Mouse (Mus musculus) megakaryocyte, embryonic 14.5 days (primary cell): Measurements from ENCODE around the gene Olfr1375. TPM values are rescaled to one million over a fixed set of nuclear protein-coding genes. Genes with fewer than 3 reads are reported as not detected.

ENCODE experiments used
- H3K27me3 ChIP-seq: replicated peaks from 2 replicates; pipeline ENCODE3; 2012; ENCODE audit warnings: inconsistent platforms
- H3K36me3 ChIP-seq: replicated peaks from 2 replicates; pipeline ENCODE3; 2012; ENCODE audit warnings: low read length, inconsistent platforms, mixed read lengths
- H3K4me1 ChIP-seq: 2 replicates; pipeline ENCODE4 v1.6.1; 2012; ENCODE audit warnings: inconsistent platforms
- H3K4me3 ChIP-seq: replicated peaks from 2 replicates; pipeline ENCODE3; 2012; ENCODE audit warnings: moderate library complexity, mild to moderate bottlenecking, inconsistent platforms
- H3K9me3 ChIP-seq: 2 replicates; pipeline ENCODE4 v1.6.1; 2012; ENCODE audit warnings: inconsistent platforms
- FLI1 ChIP-seq: IDR thresholded peaks from 2 replicates; pipeline ENCODE4 v1.6.1; 2012; ENCODE audit warnings: low read length, inconsistent platforms, mixed read lengths
- GATA1 ChIP-seq: IDR thresholded peaks from 3 replicates; pipeline ENCODE4 v1.6.1; 2012; ENCODE audit warnings: mixed read lengths, low read length, inconsistent platforms, borderline replicate concordance
- polyA plus RNA-seq: library from polyadenylated mRNA; stranded (reverse); fragments of >175 nt; gene quantifications from 2 replicates; pipeline ENCODE4 v1.2.3, GENCODE M21; 2012; ENCODE audit warnings: low replicate concordance; ENCODE audit not compliant: insufficient read depth

Olfr1375 gene
- polyA plus RNA-seq, 1 experiment = not detected

DNA sequence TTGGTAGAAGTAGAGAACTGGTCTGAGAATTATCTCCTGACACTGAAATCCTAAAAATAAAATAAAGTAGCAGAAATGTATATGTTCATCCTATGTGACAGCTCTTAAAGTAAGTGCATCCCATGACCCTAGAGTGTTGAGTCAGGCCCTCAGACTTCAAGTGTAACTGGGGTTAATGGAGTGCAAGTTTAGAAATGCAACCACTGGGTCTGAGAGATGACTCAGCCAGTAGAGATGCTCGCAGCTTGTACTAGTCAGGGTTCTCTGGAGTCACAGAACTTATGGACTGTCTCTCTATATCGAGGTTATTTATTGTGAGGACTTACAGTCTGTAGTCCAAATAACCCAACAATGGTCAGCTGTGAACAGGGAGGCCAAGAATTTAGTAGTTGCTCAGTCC, 3.8 kb downstream of the Olfr1375 start:
- Histone ChIP-seq H3K9me3 (peaks cover 7% of the 10 kb centered on the region; the same call in 1 of the 2 replicates), H3K4me3 (no peak overlapping the region), H3K27me3 (no peaks in the 10 kb centered on the region), H3K36me3 (no peaks in the 10 kb centered on the region), H3K4me1 (no peaks in the 10 kb centered on the region)
- TF ChIP-seq FLI1 (no peak), GATA1 (no peak)

DNA sequence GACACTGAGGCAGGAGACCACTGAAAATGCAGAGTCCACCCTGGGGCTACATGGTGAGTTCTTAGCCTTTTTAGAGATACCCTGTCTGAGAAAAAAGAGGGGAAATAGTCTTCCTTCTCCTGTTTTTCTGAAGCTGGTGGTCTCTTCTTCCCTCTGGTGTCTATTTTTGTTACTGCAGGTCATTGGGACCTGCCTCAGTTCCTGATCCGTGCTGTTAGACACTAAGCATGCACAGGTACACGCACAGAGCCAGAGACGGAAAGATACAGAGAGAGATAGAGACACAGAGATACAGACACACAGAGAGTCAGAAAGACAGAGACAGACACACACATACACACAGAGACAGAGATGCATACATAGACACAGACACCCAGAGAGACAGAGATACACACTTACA, 5.3 kb downstream of the Olfr1375 start:
- H3K36me3 ChIP-seq = no peaks in the 10 kb centered on the region
- H3K4me1 ChIP-seq = no peaks in the 10 kb centered on the region
- TF ChIP-seq GATA1 (no peak), FLI1 (no peak)
- H3K27me3 ChIP-seq = peaks cover under 1% of the 10 kb centered on the region
- no peak overlapping the region for H3K4me3 ChIP-seq
- peaks cover 3% of the 10 kb centered on the region; the same call in 1 of the 2 replicates for H3K9me3 ChIP-seq

DNA sequence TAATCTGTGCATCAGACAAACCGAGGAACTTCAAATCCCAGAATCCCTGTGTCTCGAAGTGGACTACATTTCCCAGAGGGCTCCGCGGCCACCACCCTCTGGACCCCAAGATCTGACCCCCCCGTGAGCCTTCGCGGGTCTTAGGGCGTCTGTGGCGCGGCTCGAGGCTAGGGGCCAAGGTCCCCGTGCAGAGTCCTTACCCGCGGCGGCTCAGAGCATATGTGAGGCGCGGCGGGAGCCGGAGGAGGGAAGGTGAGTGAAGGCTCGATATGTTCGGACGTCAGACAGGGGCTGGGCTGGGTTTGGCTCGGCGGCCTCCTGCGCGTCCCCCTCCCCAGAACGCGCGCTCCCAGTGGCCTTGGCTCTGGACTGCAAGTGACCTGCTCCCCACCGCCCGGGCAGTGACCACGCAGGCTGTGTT, 11.3 kb downstream of the Olfr1375 start, which contains the start of gene Zfp354a:
Gene Zfp354a (plus strand): TSS at position 107 of the 421 bp plus-strand sequence.
- peaks cover 6% of the 10 kb centered on the region; the same call in 1 of the 2 replicates for H3K4me1 ChIP-seq
- TF ChIP-seq FLI1 = no peak
- no peak for TF ChIP-seq GATA1
- peaks cover 15% of the 10 kb centered on the region for H3K27me3 ChIP-seq
- no peaks in the 10 kb centered on the region for H3K9me3 ChIP-seq
- no peaks in the 10 kb centered on the region for H3K36me3 ChIP-seq
- peak within 1 kb of the TSS; percentile 87 for H3K4me3 ChIP-seq

DNA sequence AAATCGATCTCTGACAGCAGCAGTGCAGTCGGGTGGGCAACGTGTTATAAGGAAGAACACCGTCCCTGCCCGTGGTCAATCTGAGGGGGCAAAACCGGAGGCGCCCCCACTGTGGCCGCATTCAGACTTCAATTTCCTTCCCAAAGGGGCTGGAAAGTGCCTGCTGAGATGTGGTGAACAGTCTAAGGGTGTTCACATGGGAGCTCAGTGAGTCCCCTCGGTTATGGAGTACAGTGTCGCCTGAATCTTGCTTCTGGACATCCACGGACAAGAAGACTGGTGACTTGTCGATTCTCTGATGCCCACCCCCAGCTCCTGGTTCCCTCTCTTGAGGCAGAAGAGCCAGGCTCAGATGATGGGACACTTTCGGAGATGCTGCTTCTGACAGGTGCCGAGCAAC, 11.7 kb downstream of the Olfr1375 start:
- no peaks in the 10 kb centered on the region for H3K9me3 ChIP-seq
- TF ChIP-seq GATA1 (no peak), FLI1 (no peak)
- H3K27me3 ChIP-seq = peaks cover 15% of the 10 kb centered on the region
- no peaks in the 10 kb centered on the region for H3K36me3 ChIP-seq
- peaks cover 6% of the 10 kb centered on the region; the same call in 1 of the 2 replicates for H3K4me1 ChIP-seq
- peak overlapping the region; percentile 87 for H3K4me3 ChIP-seq

DNA sequence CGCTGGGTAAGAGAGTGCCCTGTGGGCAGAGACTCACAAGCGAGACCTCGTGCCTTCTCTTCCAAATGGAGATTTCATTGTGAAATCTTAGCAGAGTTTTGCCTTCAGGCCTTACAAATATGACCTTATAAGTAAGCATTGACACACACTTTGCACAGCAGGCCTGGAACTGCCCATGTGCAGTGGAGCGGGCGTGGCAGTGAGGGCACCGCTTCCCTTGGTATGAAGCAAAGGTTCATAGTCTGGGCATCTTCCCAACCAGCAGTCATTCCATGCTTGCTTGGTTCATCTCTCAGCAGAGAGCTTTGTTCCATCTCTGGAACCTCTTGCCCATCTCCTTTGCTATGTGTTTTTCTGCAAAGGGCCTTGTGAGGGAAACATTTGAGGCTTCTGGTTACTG, 13.1 kb downstream of the Olfr1375 start:
- Histone ChIP-seq H3K9me3 (no peaks in the 10 kb centered on the region), H3K27me3 (peaks cover 15% of the 10 kb centered on the region), H3K4me3 (no peak overlapping the region), H3K36me3 (no peaks in the 10 kb centered on the region), H3K4me1 (peaks cover 6% of the 10 kb centered on the region; the same call in 1 of the 2 replicates)
- TF ChIP-seq GATA1 = no peak
- no peak for TF ChIP-seq FLI1

DNA sequence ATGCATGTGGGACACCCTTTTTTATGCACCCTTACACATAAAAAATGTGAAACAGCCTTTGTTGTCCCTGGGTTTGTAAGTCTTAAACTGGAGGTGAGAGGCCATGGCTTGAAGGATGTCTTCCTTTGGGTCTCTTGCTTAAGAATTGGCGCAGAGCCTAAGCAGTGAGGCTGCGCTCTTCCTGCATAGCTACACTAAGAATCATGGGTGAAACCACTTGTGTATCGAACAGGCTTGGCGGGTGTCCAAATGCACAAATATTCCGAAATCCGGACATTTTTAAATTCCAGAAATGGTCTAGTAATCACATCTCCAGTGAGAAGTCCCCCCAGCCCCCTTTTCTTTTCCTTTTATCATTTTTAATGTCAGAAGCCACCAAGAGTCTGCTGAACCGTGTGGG, 15.4 kb downstream of the Olfr1375 start:
- TF ChIP-seq GATA1 (no peak), FLI1 (no peak)
- H3K4me1 ChIP-seq = peaks cover 6% of the 10 kb centered on the region; the same call in 1 of the 2 replicates
- no peaks in the 10 kb centered on the region for H3K36me3 ChIP-seq
- H3K27me3 ChIP-seq = peaks cover 14% of the 10 kb centered on the region
- no peak overlapping the region for H3K4me3 ChIP-seq
- no peaks in the 10 kb centered on the region for H3K9me3 ChIP-seq

DNA sequence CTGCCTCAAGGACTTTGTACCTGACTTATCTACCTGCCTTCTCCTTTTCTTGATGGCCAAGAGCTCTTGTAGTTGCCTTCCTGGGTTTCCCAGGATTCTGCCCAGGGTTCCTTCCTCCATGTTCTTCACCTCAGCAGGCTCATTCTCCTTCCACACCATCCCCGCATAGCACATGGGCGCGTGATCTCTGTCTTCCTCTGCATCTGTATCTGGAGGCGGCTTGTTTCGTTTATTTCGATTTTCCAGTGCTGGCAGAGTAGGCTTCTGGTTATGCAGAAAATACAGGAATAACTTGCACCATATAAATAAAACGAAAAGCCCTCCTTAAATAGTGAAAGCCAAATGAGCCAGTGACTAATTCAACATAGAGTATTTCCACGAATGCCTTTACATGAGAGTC, 15.9 kb downstream of the Olfr1375 start:
- no peaks in the 10 kb centered on the region for H3K9me3 ChIP-seq
- H3K36me3 ChIP-seq = no peaks in the 10 kb centered on the region
- no peak for TF ChIP-seq FLI1
- TF ChIP-seq GATA1 = no peak
- peaks cover 13% of the 10 kb centered on the region for H3K27me3 ChIP-seq
- peaks cover 6% of the 10 kb centered on the region; the same call in 1 of the 2 replicates for H3K4me1 ChIP-seq
- H3K4me3 ChIP-seq = no peak overlapping the region

DNA sequence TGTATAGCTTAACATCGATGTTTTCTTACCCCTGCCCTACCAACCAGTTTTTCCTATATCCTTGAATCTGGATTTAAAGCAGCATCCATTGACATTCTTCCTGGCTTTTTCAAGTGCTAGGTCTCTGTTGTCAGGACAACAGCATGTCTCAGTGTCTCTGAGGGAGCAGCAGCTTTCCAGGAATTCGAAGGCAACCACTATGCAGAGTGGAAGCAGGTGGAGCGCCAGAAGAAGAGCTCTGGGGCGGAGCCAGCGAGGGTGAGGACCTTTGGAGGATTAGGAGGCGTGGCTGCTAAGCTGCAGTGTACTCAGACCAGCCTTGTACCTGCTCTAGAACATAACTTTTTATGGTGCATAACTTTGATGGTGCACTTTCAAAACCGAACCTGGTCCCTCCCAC, 36.6 kb downstream of the Olfr1375 start:
- Histone ChIP-seq H3K4me3 (no peak overlapping the region), H3K4me1 (no peaks in the 10 kb centered on the region), H3K36me3 (no peaks in the 10 kb centered on the region), H3K9me3 (0 out of 2 replicates have a peak, but pooled peaks cover 6% of the 10 kb centered on the region), H3K27me3 (peaks cover 1% of the 10 kb centered on the region)
- no peak for TF ChIP-seq FLI1
- TF ChIP-seq GATA1 = no peak

DNA sequence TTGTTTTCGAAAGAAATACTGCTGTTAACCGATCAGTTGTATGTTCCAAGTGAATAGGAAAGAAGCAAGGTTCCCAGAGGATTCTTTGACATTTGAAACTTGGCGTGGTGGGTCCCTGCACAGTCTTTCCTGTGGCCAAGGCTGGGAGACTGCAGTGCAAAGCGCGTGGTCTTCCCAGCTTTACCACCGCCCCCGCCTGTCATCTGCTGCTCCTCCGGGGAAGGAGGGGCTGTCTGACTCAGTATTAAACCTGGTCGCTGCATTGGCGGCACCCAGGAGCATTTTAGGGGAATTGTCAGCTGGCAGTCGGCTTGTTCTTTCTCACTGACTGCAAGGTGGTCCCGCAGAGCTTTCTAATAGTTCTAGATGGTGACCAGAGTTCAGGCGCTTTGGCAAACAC, 37.4 kb downstream of the Olfr1375 start:
- Histone ChIP-seq H3K9me3 (0 out of 2 replicates have a peak, but pooled peaks cover 6% of the 10 kb centered on the region), H3K36me3 (no peaks in the 10 kb centered on the region), H3K4me3 (no peak overlapping the region), H3K4me1 (no peaks in the 10 kb centered on the region), H3K27me3 (peaks cover 1% of the 10 kb centered on the region)
- TF ChIP-seq FLI1 = no peak
- TF ChIP-seq GATA1 = no peak

Other genes starting within 250 kb of the Olfr1375 start
- gene Zfp354c, start 220.4 kb upstream of the Olfr1375 start, polyA plus RNA-seq = not detected in 2 replicates
- gene Zfp879, start 206.6 kb upstream of the Olfr1375 start, polyA plus RNA-seq = not detected in 2 replicates
- 0.08 and 0.63 TPM in 2 replicates for gene Grm6, start 197.4 kb upstream of the Olfr1375 start, polyA plus RNA-seq
- not detected in 2 replicates for gene Zfp454, start 160.5 kb upstream of the Olfr1375 start, polyA plus RNA-seq
- not detected in 2 replicates for gene Zfp2, start 131.9 kb upstream of the Olfr1375 start, polyA plus RNA-seq
- not detected in 2 replicates for gene Zfp354b, start 116.5 kb upstream of the Olfr1375 start, polyA plus RNA-seq
- gene 4933414I15Rik, start 104.3 kb upstream of the Olfr1375 start, polyA plus RNA-seq = not detected in 2 replicates
- gene Prop1, start 94.3 kb upstream of the Olfr1375 start, polyA plus RNA-seq = not detected in 2 replicates
- gene Olfr1378, start 81.6 kb upstream of the Olfr1375 start, polyA plus RNA-seq = not detected in 2 replicates
- not detected in 2 replicates for gene Olfr1377, start 66.1 kb upstream of the Olfr1375 start, polyA plus RNA-seq
- not detected in 2 replicates for gene Olfr51, start 44.5 kb upstream of the Olfr1375 start, polyA plus RNA-seq
- gene Olfr54, start 33.9 kb upstream of the Olfr1375 start, polyA plus RNA-seq = not detected in 2 replicates
- not detected in 2 replicates for gene Zfp354a, start 11.1 kb downstream of the Olfr1375 start, polyA plus RNA-seq
- not detected in 2 replicates for gene Gm12569, start 172.4 kb downstream of the Olfr1375 start, polyA plus RNA-seq
- 2.0 TPM in 1 of 2 replicates, not detected in the other for gene Clk4, start 213.6 kb downstream of the Olfr1375 start, polyA plus RNA-seq
- gene BC049762, start 214.9 kb downstream of the Olfr1375 start, polyA plus RNA-seq = not detected in 2 replicates
- gene Col23a1, start 241.8 kb downstream of the Olfr1375 start, polyA plus RNA-seq = 0.21 TPM in 1 of 2 replicates, not detected in the other